Mouse (Mus musculus): ENCODE results near the gene Adarb1. TPM values are rescaled to one million over a fixed set of nuclear protein-coding genes. Genes with fewer than 3 reads are reported as not detected.

Adarb1 gene
- polyA plus RNA-seq, 2 experiments: 0.92 to 1.2 TPM

DNA sequence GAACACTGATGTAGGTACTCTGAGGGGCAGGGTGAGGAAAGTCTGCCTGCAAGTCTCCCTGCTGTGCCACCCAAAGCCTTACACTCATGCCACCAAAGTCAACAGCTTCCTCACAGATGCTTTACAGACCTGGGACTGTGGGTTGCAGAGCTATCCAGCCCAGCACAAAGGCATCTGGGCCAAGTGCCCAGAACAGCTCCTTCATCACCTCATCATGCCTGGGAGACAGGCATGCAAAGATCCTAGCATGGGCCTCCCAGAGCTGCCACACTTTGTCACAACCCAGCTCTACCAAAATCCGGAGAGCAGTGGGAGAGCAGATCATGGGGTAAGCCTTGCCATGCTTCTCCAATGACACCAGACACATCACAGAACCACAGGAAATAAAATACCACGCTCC is 57.6 kb downstream of the Adarb1 start:
- DNase-seq (ENCODE audit: low read depth in 3 of 3, low spot score in 3 of 3) (no peak), ATAC-seq (ENCODE audit: insufficient read depth) (no peak)
- H3K4me2 ChIP-seq (ENCODE audit: low read depth): no peak overlapping the region
- H3K9me3 ChIP-seq (ENCODE audit: control insufficient read depth, low read length): no peaks in the 10 kb centered on the region
- H3K27me3 ChIP-seq (ENCODE audit: control insufficient read depth, insufficient read depth, low read length): no peaks in the 10 kb centered on the region
- no peaks in the 10 kb centered on the region for H3K36me3 ChIP-seq (replicated peaks; ENCODE audit: control insufficient read depth, insufficient read depth, low read depth)
- WGBS (ENCODE audit: insufficient replicate concordance): 45% methylated on average over 2 of the region's 2 CpGs
- no peak overlapping the region for H3K27ac ChIP-seq
- H3K9ac ChIP-seq (replicated peaks): no peak overlapping the region
- H3K4me3 ChIP-seq (ENCODE audit: insufficient read depth in 1 of 2, low read depth in 2 of 2, low read length in 2 of 2): no peak overlapping the region
- no peak for TF ChIP-seq CTCF (IDR thresholded peaks at IDR 0.05; ENCODE audit: low read depth)
- no peak for TF ChIP-seq EP300 (IDR thresholded peaks at IDR 0.05; ENCODE audit: low read depth)
- H3K4me1 ChIP-seq (replicated peaks; ENCODE audit: control insufficient read depth in 2 of 2, insufficient read depth in 2 of 2, low read length in 1 of 2): no peaks in the 10 kb centered on the region

DNA sequence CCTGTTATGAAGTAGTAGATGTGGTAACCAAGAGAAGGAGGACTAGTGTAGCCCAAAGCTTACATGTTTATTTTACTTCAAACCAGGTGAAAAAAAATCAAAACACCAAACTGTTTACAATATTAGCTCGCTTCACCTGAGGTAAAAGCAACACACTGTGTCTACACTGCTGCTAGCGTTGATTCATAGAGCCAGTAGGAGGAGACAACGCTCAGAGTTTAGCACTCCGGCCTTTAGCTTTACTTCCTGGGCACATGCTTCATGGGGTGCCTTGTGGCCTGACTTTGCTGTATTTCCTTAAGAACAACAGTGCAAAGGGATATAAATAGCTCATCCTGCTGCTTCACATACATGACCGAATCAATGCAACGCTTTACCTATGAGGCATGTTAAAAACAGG is 60.1 kb downstream of the Adarb1 start:
- WGBS (ENCODE audit: insufficient replicate concordance): 63% methylated on average over 6 of the region's 6 CpGs

DNA sequence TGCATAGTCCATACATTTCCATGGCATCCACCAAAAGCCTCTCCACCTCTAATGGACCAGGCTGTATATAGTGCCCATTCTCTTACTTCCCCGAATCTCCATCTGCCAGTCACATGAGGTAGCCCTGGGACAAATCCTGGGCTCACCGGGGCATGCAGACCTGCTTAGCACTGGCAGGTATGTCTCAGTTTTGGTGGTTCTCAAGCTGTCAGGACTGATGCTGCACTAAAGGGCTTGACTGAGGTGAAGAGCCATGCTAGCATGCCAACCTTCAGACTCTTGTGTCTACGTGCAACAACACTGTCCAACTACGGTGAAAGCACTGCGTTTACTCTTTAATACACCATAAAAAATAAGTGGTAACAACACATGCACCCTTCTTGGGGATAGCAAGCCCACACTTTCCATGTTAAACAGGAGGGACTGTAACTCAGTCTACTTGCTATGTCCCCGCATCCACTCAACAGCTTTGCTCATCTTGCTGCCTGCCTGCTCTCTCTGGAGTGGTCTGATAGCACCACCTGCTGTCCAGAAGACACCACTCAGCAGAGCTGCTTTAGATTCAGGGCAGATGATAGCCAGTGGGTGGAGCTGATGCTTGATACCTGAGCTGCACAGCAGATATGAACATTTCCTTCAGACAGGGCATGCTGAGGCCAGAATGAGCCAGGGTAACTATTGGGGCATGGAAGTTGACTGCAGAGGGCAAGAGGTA is 64.9 kb downstream of the Adarb1 start:
- Histone ChIP-seq H3K9ac (replicated peaks) (no peak overlapping the region), H3K27me3 (ENCODE audit: control insufficient read depth, insufficient read depth, low read length) (no peaks in the 10 kb centered on the region), H3K4me1 (replicated peaks; ENCODE audit: control insufficient read depth in 2 of 2, insufficient read depth in 2 of 2, low read length in 1 of 2) (no peaks in the 10 kb centered on the region), H3K4me3 (ENCODE audit: insufficient read depth in 1 of 2, low read depth in 2 of 2, low read length in 2 of 2) (no peak overlapping the region), H3K4me2 (ENCODE audit: low read depth) (no peak overlapping the region), H3K9me3 (ENCODE audit: control insufficient read depth, low read length) (no peaks in the 10 kb centered on the region), H3K36me3 (replicated peaks; ENCODE audit: control insufficient read depth, insufficient read depth, low read depth) (no peaks in the 10 kb centered on the region), H3K27ac (no peak overlapping the region)
- DNase-seq (ENCODE audit: low read depth in 3 of 3, low spot score in 3 of 3): peak; percentile 28 to 37 (median 31)
- ATAC-seq (ENCODE audit: insufficient read depth): no peak
- WGBS (ENCODE audit: insufficient replicate concordance): 72% methylated on average over 6 of the region's 6 CpGs
- TF ChIP-seq EP300 (IDR thresholded peaks at IDR 0.05; ENCODE audit: low read depth) (no peak), CTCF (IDR thresholded peaks at IDR 0.05; ENCODE audit: low read depth) (peak; percentile 92)

More for the DNA sequence above, 60.1 kb downstream of the Adarb1 start:
- no peak for ATAC-seq (ENCODE audit: insufficient read depth)
- TF ChIP-seq CTCF (IDR thresholded peaks at IDR 0.05; ENCODE audit: low read depth) (peak; percentile 25; the same call in 1 of the 2 replicates), EP300 (IDR thresholded peaks at IDR 0.05; ENCODE audit: low read depth) (no peak)
- Histone ChIP-seq H3K36me3 (replicated peaks; ENCODE audit: control insufficient read depth, insufficient read depth, low read depth) (no peaks in the 10 kb centered on the region), H3K4me1 (replicated peaks; ENCODE audit: control insufficient read depth in 2 of 2, insufficient read depth in 2 of 2, low read length in 1 of 2) (no peaks in the 10 kb centered on the region), H3K4me3 (ENCODE audit: insufficient read depth in 1 of 2, low read depth in 2 of 2, low read length in 2 of 2) (no peak overlapping the region), H3K9me3 (ENCODE audit: control insufficient read depth, low read length) (no peaks in the 10 kb centered on the region), H3K27me3 (ENCODE audit: control insufficient read depth, insufficient read depth, low read length) (no peaks in the 10 kb centered on the region), H3K27ac (no peak overlapping the region), H3K9ac (replicated peaks) (no peak overlapping the region), H3K4me2 (ENCODE audit: low read depth) (no peak overlapping the region)
- DNase-seq (ENCODE audit: low read depth in 3 of 3, low spot score in 3 of 3): no peak

DNA sequence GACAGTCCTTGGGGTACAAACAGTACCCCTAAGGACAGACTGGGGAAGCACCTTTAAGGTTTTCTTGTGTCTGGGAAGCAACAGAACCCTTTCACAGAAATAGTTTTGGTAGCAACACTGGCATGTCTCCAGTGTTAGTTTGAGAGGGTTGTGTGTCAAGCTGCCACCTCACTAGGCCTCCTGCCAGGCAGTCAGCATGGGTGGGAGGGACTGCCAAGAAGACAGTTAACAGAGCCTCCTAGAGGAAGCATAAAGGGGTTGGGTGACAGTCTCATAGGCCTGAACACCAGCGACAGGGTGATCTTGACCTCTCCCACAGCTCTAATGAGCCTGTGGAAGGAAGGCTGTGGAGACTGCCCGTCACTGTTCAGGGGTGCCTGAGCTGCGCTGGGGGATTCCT is 75.2 kb downstream of the Adarb1 start:
- H3K4me1 ChIP-seq (replicated peaks; ENCODE audit: control insufficient read depth in 2 of 2, insufficient read depth in 2 of 2, low read length in 1 of 2): no peaks in the 10 kb centered on the region
- ATAC-seq (ENCODE audit: insufficient read depth) (no peak), DNase-seq (ENCODE audit: low read depth in 3 of 3, low spot score in 3 of 3) (no peak)
- no peak overlapping the region for H3K4me2 ChIP-seq (ENCODE audit: low read depth)
- TF ChIP-seq EP300 (IDR thresholded peaks at IDR 0.05; ENCODE audit: low read depth): no peak
- no peak for TF ChIP-seq CTCF (IDR thresholded peaks at IDR 0.05; ENCODE audit: low read depth)
- no peak overlapping the region for H3K4me3 ChIP-seq (ENCODE audit: insufficient read depth in 1 of 2, low read depth in 2 of 2, low read length in 2 of 2)
- H3K9me3 ChIP-seq (ENCODE audit: control insufficient read depth, low read length): no peaks in the 10 kb centered on the region
- 53% methylated on average over 3 of the region's 3 CpGs for WGBS (ENCODE audit: insufficient replicate concordance)
- H3K9ac ChIP-seq (replicated peaks): no peak overlapping the region
- H3K36me3 ChIP-seq (replicated peaks; ENCODE audit: control insufficient read depth, insufficient read depth, low read depth): no peaks in the 10 kb centered on the region
- no peak overlapping the region for H3K27ac ChIP-seq
- no peaks in the 10 kb centered on the region for H3K27me3 ChIP-seq (ENCODE audit: control insufficient read depth, insufficient read depth, low read length)

DNA sequence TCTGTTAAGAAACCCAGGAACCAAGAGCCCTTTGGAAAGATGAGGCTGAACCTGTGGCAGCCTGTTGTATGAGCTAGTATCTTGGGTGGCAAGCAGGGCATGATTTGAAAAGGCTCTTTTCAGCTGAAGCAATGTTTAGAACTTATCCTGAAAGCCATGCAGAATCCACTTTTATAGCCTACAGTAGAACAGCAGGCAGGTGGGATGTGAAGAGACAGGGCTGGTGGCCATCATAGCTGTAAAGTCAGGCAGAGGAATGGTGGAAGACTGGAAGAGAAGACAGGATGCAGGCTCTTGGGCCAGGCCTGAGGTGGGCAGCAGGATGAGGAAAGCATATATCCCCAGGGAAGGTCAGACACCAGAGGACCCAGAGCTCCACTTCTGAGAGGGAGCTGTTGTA is 76.4 kb downstream of the Adarb1 start:
- H3K9me3 ChIP-seq (ENCODE audit: control insufficient read depth, low read length): no peaks in the 10 kb centered on the region
- H3K4me2 ChIP-seq (ENCODE audit: low read depth): no peak overlapping the region
- ATAC-seq (ENCODE audit: insufficient read depth): no peak
- no peak for TF ChIP-seq EP300 (IDR thresholded peaks at IDR 0.05; ENCODE audit: low read depth)
- no peak for TF ChIP-seq CTCF (IDR thresholded peaks at IDR 0.05; ENCODE audit: low read depth)
- no peaks in the 10 kb centered on the region for H3K4me1 ChIP-seq (replicated peaks; ENCODE audit: control insufficient read depth in 2 of 2, insufficient read depth in 2 of 2, low read length in 1 of 2)
- H3K27me3 ChIP-seq (ENCODE audit: control insufficient read depth, insufficient read depth, low read length): no peaks in the 10 kb centered on the region
- H3K4me3 ChIP-seq (ENCODE audit: insufficient read depth in 1 of 2, low read depth in 2 of 2, low read length in 2 of 2): no peak overlapping the region
- H3K36me3 ChIP-seq (replicated peaks; ENCODE audit: control insufficient read depth, insufficient read depth, low read depth): no peaks in the 10 kb centered on the region
- no peak for DNase-seq (ENCODE audit: low read depth in 3 of 3, low spot score in 3 of 3)
- H3K27ac ChIP-seq: no peak overlapping the region
- H3K9ac ChIP-seq (replicated peaks): no peak overlapping the region

Measured in liver, embryonic 14.5 days (tissue).